Mouse (Mus musculus) C2C12 (cell line): ENCODE data around the gene Kng1. TPM values are rescaled to one million over a fixed set of nuclear protein-coding genes. Genes with fewer than 3 reads are reported as not detected.
"Not testable (repeated sequence)": the region's sequence is repeated elsewhere in the genome, so short reads cannot be mapped to it uniquely, and the experiment has no call there.

Source experiments
- H3K27me3 ChIP-seq: one replicate; pipeline ENCODE4 v1.6.1; 2011; ENCODE audit not compliant: control insufficient read depth, insufficient read depth, insufficient read length
- H3K36me3 ChIP-seq: one replicate; pipeline ENCODE4 v1.6.1; 2011; ENCODE audit not compliant: control insufficient read depth, insufficient read depth
- H3K4me3 ChIP-seq: one replicate; pipeline ENCODE4 v1.5.1; 2011; ENCODE audit warnings: mild to moderate bottlenecking, control low read depth; ENCODE audit not compliant: poor library complexity, insufficient read depth, severe bottlenecking
- H3K79me2 ChIP-seq: one replicate; pipeline ENCODE4 v1.6.1; 2011; ENCODE audit not compliant: control insufficient read depth, insufficient read depth
- H3K79me3 ChIP-seq: one replicate; pipeline ENCODE4 v1.6.1; 2011; ENCODE audit warnings: low read depth, control low read depth
- H3ac ChIP-seq: one replicate; pipeline ENCODE3; 2011; ENCODE audit warnings: low read depth; ENCODE audit not compliant: control insufficient read depth, insufficient read length
- CEBPB ChIP-seq: IDR thresholded peaks from one replicate; pipeline ENCODE4 v1.6.1; 2011; ENCODE audit warnings: low read depth, mild to moderate bottlenecking, control low read depth, moderate library complexity
- CTCF ChIP-seq: IDR thresholded peaks from one replicate; pipeline ENCODE4 v1.5.1; 2011; ENCODE audit not compliant: control insufficient read depth, insufficient read depth, insufficient read length
- FOSL1 ChIP-seq: IDR thresholded peaks from one replicate; pipeline ENCODE4 v1.8.0; 2011; ENCODE audit warnings: mild to moderate bottlenecking, low read length; ENCODE audit not compliant: poor library complexity, insufficient read depth, severe bottlenecking
- MAX ChIP-seq: IDR thresholded peaks from one replicate; pipeline ENCODE4 v1.6.1; 2011; ENCODE audit warnings: mild to moderate bottlenecking, control low read depth
- MYOD1 ChIP-seq: IDR thresholded peaks from one replicate; pipeline ENCODE4 v1.6.1; 2011; ENCODE audit warnings: low read depth; ENCODE audit not compliant: control insufficient read depth, insufficient read length
- MYOG ChIP-seq: IDR thresholded peaks from one replicate; pipeline ENCODE4 v1.6.1; 2011; ENCODE audit not compliant: control insufficient read depth, insufficient read length; ENCODE audit errors: extremely low read depth
- USF1 ChIP-seq: IDR thresholded peaks from one replicate; pipeline ENCODE4 v1.6.1; 2011; ENCODE audit warnings: low read depth, mild to moderate bottlenecking, control low read depth, moderate library complexity
- polyA plus RNA-seq: library from polyadenylated mRNA; unstranded; fragments of >200 nt; fragmentation: generic; extraction: Trizol; gene quantifications from one replicate; pipeline ENCODE4 v1.2.1, GENCODE M21; 2012; ENCODE audit warnings: missing spikeins

The Kng1 gene
- polyA plus RNA-seq, 1 experiment: not detected

DNA sequence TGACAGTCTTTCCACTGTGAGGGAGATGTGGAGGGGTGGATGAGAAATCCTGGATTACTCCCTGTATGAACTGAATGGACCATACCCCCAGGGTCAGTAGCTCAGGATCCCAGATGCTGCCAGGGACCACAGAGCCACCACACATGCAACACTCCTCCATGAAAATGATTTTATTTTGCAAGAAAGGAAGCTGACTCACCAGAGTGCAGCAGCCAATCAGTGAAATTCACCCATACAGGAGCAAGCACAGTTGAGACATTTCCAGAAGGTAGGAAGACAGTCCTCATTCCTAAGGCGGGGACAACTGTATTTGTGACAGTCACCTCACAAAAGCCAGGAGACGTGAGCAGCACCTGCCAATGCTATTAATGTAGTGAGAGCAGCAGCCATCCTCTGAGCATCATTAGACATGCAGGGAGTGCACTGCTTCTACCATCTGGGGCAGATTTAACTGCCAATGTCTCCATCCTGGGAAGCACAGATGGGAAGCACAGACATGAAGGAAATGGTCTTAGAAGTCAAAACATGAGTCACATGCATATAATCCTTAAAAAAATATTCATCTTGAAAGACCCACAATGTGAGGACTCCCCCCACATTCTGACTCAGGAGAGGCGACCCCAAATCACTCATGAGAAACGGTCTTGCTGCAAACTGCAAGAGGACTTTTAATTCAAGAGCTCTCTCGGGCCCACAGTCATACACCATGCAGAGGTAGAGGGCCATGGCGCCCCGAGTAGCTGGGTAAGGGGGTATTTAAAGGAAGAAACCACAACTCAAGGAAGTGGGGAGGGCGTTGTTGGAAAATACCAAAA lies 39.8 kb downstream of the Kng1 start:
- H3K36me3 ChIP-seq, H3K79me3 ChIP-seq, H3K27me3 ChIP-seq, H3K79me2 ChIP-seq, H3ac ChIP-seq, H3K4me3 ChIP-seq: not testable (repeated sequence)
- peak; percentile 19 for TF ChIP-seq CEBPB

DNA sequence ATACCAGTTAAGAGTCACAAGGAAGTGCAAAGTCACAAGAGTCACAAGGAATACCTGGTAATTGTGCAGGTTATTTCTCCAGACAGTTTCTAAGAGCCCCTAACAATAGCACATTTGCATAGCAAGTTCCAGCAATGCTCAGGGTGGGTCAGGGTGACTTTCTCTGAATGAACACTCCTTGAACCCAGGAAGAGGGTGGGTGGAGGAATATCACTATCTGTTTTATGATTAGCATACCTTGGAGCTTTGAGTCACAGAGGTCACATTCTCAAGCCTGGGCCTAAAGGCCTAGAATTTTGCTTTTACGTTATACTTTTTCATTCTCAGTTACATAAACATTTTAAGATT lies 40.4 kb downstream of the Kng1 start:
- not testable (repeated sequence) for H3K36me3 ChIP-seq, H3ac ChIP-seq, H3K79me2 ChIP-seq, H3K79me3 ChIP-seq, H3K27me3 ChIP-seq, H3K4me3 ChIP-seq

DNA sequence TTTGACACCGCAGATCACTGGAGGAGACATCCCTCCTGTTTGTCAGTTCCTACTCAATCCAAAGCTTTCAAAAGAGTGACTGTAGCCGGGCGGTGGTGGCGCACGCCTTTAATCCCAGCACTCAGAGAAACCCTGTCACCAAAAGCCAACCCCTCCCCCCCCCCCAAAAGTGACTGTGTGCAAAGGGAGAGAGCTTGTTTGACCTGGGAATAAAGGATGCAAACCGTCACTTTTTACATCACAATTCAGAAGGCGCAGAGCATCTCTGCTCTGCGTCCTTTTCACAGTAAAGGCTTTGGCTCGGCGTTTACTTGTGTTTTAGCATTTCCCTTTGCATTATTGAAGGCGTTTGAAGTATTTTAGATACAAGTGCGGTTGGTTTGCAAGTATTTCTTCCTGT lies 42.0 kb downstream of the Kng1 start:
- Histone ChIP-seq H3K79me3 (no peaks in the 10 kb centered on the region), H3K36me3 (no peaks in the 10 kb centered on the region), H3K79me2 (no peaks in the 10 kb centered on the region), H3ac (no peak overlapping the region), H3K4me3 (no peak overlapping the region), H3K27me3 (no peaks in the 10 kb centered on the region)
- TF ChIP-seq USF1 (no peak), MYOG (no peak), CTCF (no peak), FOSL1 (no peak), MYOD1 (no peak), CEBPB (no peak), MAX (no peak)

DNA sequence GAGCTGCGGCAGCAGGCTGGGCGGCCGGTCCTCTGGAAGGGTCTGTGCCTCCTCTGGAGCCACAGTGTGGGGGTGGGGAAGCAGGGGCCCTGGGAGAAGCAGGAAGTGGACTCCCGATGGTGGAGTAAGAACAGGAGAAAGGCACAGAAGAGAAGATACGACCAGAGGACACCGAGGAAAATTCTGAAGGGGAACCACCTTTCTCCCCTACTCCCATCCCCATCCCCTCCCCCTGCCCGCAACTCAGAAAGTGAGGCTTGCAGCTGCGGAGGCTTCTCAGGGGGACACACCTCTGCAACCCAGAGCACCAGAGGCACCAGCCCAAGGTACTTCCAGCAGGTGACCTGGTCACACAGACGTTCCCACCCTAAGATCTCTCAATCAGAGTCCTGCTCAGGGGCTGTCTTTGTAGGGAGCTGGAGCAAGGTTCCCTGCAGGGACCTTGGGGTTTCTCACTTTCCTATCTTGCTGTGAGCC lies 42.5 kb downstream of the Kng1 start:
- H3K4me3 ChIP-seq: no peak overlapping the region
- TF ChIP-seq MYOD1 (no peak), USF1 (no peak), CEBPB (no peak), MYOG (no peak), CTCF (no peak), MAX (no peak), FOSL1 (no peak)
- H3ac ChIP-seq: no peak overlapping the region
- H3K36me3 ChIP-seq: no peaks in the 10 kb centered on the region
- no peaks in the 10 kb centered on the region for H3K79me2 ChIP-seq
- no peaks in the 10 kb centered on the region for H3K79me3 ChIP-seq
- H3K27me3 ChIP-seq: no peaks in the 10 kb centered on the region

DNA sequence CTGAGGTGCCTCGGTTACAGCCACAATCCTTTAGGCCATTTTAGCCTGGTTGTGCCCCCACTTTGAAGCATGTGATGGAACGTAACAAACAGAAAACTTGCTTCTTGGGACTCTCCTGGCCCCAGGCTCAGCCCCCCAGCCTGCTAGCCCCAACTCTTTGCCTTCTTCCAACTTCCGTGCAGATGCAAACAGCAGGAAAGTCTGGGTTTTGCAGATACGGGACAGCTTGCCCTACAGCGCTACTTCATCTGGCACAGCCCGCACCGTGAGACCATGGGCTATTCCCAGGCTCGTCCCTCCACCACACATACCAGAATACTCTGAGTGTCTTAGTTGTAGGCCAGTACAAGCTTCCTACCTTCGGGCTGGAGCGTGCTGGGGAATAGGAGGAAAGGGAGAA lies 42.9 kb downstream of the Kng1 start:
- TF ChIP-seq MYOD1 (no peak), CTCF (no peak), CEBPB (no peak), FOSL1 (no peak), MAX (no peak), USF1 (no peak), MYOG (no peak)
- Histone ChIP-seq H3K79me2 (no peaks in the 10 kb centered on the region), H3K4me3 (no peak overlapping the region)

DNA sequence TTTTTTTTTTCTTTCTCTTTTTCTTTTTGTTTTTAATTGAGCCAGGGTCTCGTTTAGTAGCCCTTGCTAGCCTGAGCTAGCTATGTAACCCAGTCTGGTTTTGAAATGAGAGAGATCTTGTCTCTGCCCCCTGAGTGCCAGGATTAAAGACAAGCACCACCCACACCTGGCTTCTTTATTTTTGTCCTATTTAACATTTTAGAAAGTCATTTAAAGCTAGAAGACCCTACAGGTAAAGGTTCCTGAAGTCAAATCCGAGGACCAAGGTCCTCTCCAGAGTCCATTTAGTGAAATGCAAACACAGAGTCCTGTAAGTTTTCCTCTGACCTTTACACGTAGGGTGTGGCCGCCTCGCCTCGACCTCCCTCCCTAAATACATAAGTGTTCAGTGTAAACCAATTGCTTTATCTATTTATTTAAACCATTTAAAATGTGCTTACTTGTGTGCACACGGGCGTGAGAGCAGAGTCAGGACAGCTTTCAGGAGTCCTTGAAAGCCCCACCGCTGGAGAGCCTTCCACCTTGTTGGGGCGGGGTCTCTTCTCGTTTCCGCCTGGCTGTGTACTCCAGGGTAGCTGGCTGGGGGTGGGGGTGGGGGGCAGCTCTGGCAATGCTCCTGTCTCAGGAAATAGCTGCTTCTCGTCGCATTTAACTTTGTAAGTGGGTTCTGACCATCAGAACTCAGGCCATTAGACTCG lies 44.8 kb downstream of the Kng1 start:
- Histone ChIP-seq H3K79me3 (no peaks in the 10 kb centered on the region), H3K79me2 (peaks cover 1% of the 10 kb centered on the region)

More for the DNA sequence above, 42.9 kb downstream of the Kng1 start:
- Histone ChIP-seq H3K36me3 (no peaks in the 10 kb centered on the region), H3ac (no peak overlapping the region), H3K27me3 (no peaks in the 10 kb centered on the region), H3K79me3 (no peaks in the 10 kb centered on the region)

More for the DNA sequence above, 44.8 kb downstream of the Kng1 start:
- no peaks in the 10 kb centered on the region for H3K36me3 ChIP-seq
- no peak overlapping the region for H3ac ChIP-seq
- TF ChIP-seq MYOD1 (no peak), CTCF (no peak), USF1 (no peak), MYOG (no peak), FOSL1 (no peak), CEBPB (no peak), MAX (no peak)
- H3K27me3 ChIP-seq: no peaks in the 10 kb centered on the region
- no peak overlapping the region for H3K4me3 ChIP-seq
